Mouse (Mus musculus) stomach, postnatal 0 days (tissue): ENCODE results near the gene AC140267.1.

Source experiments
- CTCF ChIP-seq: IDR thresholded peaks from 2 replicates; pipeline ENCODE4 v1.5.1; 2016; ENCODE audit warnings: antibody characterized with exemption, low read depth, mild to moderate bottlenecking, moderate library complexity
- EP300 ChIP-seq: optimal IDR thresholded peaks from 2 replicates; pipeline ENCODE3; 2016; ENCODE audit warnings: antibody characterized with exemption

GRCm38 (mm10) chr15:80206057-80206565, 29.5 kb upstream of the AC140267.1 start:
- no peak for TF ChIP-seq CTCF
- TF ChIP-seq EP300, result no peak
